Mouse (Mus musculus): Measurements from ENCODE around the gene Timp2.

- no peak for TF ChIP-seq CTCF (IDR thresholded peaks at IDR 0.05; ENCODE audit: low read depth, low read length)
- no peak for TF ChIP-seq GATA2 (IDR thresholded peaks at IDR 0.05; ENCODE audit: borderline replicate concordance, low read depth, low read length)
These were observed 8.5 kb upstream of the Timp2 start for GRCm38 (mm10) chr11:118364021-118364420.

Measured in G1E (cell line).